Comparison of ENCODE assay signal across 10 mouse cellular contexts in the genomic region with DNA sequence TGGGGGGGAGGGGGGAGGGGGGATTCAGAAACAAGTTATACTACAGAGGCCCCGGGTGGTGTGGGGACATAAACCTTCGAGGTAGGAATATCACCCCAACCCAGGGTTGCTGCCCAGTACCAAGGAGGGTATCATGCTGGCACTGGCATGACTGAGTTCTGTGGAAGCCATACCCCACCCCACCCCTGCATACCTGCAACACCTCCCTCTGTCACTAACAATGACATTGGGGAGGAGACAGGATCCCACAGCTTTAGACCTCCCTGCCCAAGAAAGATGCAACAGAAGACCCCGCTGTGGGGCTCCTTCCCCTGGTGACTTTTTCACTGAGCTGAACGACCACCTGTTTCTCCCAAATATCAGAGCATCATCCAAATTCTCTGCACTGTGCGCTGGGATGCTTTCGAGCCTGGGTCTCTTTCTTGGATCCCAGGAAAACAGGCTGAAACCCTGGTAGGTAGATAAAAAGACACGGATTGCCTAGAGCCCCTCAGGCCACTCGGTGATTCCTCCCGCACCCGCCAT.
A peak's percentile ranks its signal among the peaks of the same experiment; 100 is the strongest.
DNase-seq lines count a peak whose midpoint lies in the region; ATAC-seq and TF ChIP-seq lines count a peak whose summit lies in the region.
"Had no signal": no experiment of that assay in that cellular context is flagged by ENCODE, and none has a peak within 500 bp of the region (broad histone marks: within the 10 kb centered on the region; RNA-seq: fewer than 3 reads in every experiment).

No protein-coding gene starts in this region.

- no peaks in the 10 kb centered on the region for H3K9me3 ChIP-seq in heart, postnatal 0 days (replicated peaks; ENCODE audit: control insufficient read depth, low read length)
- H3K9me3 ChIP-seq in embryonic facial prominence, embryonic 12.5 days = no peaks in the 10 kb centered on the region
- no peaks in the 10 kb centered on the region for H3K9me3 ChIP-seq in hindbrain, embryonic 15.5 days
- no peaks in the 10 kb centered on the region for H3K9me3 ChIP-seq in midbrain, embryonic 15.5 days

- TF ChIP-seq POLR2A in thymus, adult 2 months (IDR thresholded peaks at IDR 0.05; ENCODE audit: control insufficient read depth, extremely low read depth, insufficient read depth, low read length, poor library complexity) = no peak

- H3K27me3 ChIP-seq in heart, postnatal 0 days (ENCODE audit: control insufficient read depth, insufficient read depth, low read length) = no peaks in the 10 kb centered on the region
- no peaks in the 10 kb centered on the region for H3K27me3 ChIP-seq in embryonic facial prominence, embryonic 12.5 days
- no peaks in the 10 kb centered on the region for H3K27me3 ChIP-seq in hindbrain, embryonic 15.5 days
- no peaks in the 10 kb centered on the region for H3K27me3 ChIP-seq in midbrain, embryonic 15.5 days (replicated peaks)
- no peaks in the 10 kb centered on the region for H3K27me3 ChIP-seq in thymus, adult 2 months (ENCODE audit: control insufficient read depth, insufficient read depth, low read length)
- H3K27me3 ChIP-seq: CH12.LX had no signal

- peak overlapping the region; percentile 98 for H3K4me2 ChIP-seq in heart, postnatal 0 days (ENCODE audit: low read depth, low read length)
- H3K4me2 ChIP-seq in embryonic facial prominence, embryonic 12.5 days (replicated peaks) = peak overlapping the region; percentile 52
- peak overlapping the region; percentile 75 for H3K4me2 ChIP-seq in hindbrain, embryonic 15.5 days
- H3K4me2 ChIP-seq in midbrain, embryonic 15.5 days = peak overlapping the region; percentile 65

- peak overlapping the region; percentile 63; the same call in 1 of the 2 replicates for H3K9ac ChIP-seq in heart, postnatal 0 days (replicated peaks; ENCODE audit: low read depth, low read length)
- H3K9ac ChIP-seq in embryonic facial prominence, embryonic 12.5 days = peak overlapping the region; percentile 60
- peak overlapping the region; percentile 48 for H3K9ac ChIP-seq in hindbrain, embryonic 15.5 days
- peak overlapping the region; percentile 41 for H3K9ac ChIP-seq in midbrain, embryonic 15.5 days

- TF ChIP-seq EP300 in heart, postnatal 0 days (IDR thresholded peaks at IDR 0.05; ENCODE audit: low read depth) = no peak

- H3K4me3 ChIP-seq in heart, postnatal 0 days (ENCODE audit: low read depth, low read length) = peak overlapping the region; percentile 52
- no peak overlapping the region for H3K4me3 ChIP-seq in embryonic facial prominence, embryonic 12.5 days
- H3K4me3 ChIP-seq in hindbrain, embryonic 15.5 days = peak overlapping the region; percentile 30
- H3K4me3 ChIP-seq in midbrain, embryonic 15.5 days = peak overlapping the region; percentile 34
- no peak overlapping the region for H3K4me3 ChIP-seq in thymus, adult 2 months (ENCODE audit: control insufficient read depth, insufficient read depth, low read length)
- no peak overlapping the region for H3K4me3 ChIP-seq in gastrocnemius, adult 2 months

- H3K36me3 ChIP-seq in heart, postnatal 0 days (replicated peaks; ENCODE audit: control insufficient read depth, insufficient read depth, low read length) = no peaks in the 10 kb centered on the region
- no peaks in the 10 kb centered on the region for H3K36me3 ChIP-seq in embryonic facial prominence, embryonic 12.5 days
- no peaks in the 10 kb centered on the region for H3K36me3 ChIP-seq in hindbrain, embryonic 15.5 days
- H3K36me3 ChIP-seq in midbrain, embryonic 15.5 days (replicated peaks) = no peaks in the 10 kb centered on the region
- H3K36me3 ChIP-seq in thymus, adult 2 months (ENCODE audit: control insufficient read depth, insufficient read depth, low read length) = no peaks in the 10 kb centered on the region

- H3K27ac ChIP-seq in heart, postnatal 0 days (ENCODE audit: low read depth) = no peak overlapping the region
- H3K27ac ChIP-seq in embryonic facial prominence, embryonic 12.5 days = peak overlapping the region; percentile 97
- H3K27ac ChIP-seq in hindbrain, embryonic 15.5 days (replicated peaks) = peak overlapping the region; percentile 93
- H3K27ac ChIP-seq in midbrain, embryonic 15.5 days = peak overlapping the region; percentile 97
- no peak overlapping the region for H3K27ac ChIP-seq in thymus, adult 2 months (ENCODE audit: control insufficient read depth, insufficient read depth, low read length)
- no peak overlapping the region for H3K27ac ChIP-seq in gastrocnemius, adult 2 months

- WGBS in heart, postnatal 0 days = 26% methylated on average over 10 of the region's 10 CpGs
- WGBS in embryonic facial prominence, embryonic 12.5 days = 18% methylated on average over 10 of the region's 10 CpGs
- WGBS in hindbrain, embryonic 15.5 days = 15% methylated on average over 10 of the region's 10 CpGs
- 12% methylated on average over 10 of the region's 10 CpGs for WGBS in midbrain, embryonic 15.5 days
- 53% methylated on average over 10 of the region's 10 CpGs for WGBS in thymus, adult 2 months

- H3K4me1 ChIP-seq in heart, postnatal 0 days (ENCODE audit: control insufficient read depth, insufficient read depth) = 0 out of 2 replicates have a peak, but pooled peaks cover 18% of the 10 kb centered on the region
- peaks cover 58% of the 10 kb centered on the region for H3K4me1 ChIP-seq in embryonic facial prominence, embryonic 12.5 days
- peaks cover 48% of the 10 kb centered on the region for H3K4me1 ChIP-seq in hindbrain, embryonic 15.5 days (replicated peaks)
- peaks cover 43% of the 10 kb centered on the region for H3K4me1 ChIP-seq in midbrain, embryonic 15.5 days
- peaks cover 12% of the 10 kb centered on the region for H3K4me1 ChIP-seq in thymus, adult 2 months (replicated peaks; ENCODE audit: control insufficient read depth, insufficient read depth, low read length)

- no peak for TF ChIP-seq CTCF in heart, postnatal 0 days (IDR thresholded peaks at IDR 0.05; ENCODE audit: low read depth)
- no peak for TF ChIP-seq CTCF in thymus, adult 2 months (IDR thresholded peaks at IDR 0.05; ENCODE audit: borderline replicate concordance, control insufficient read depth, extremely low read depth, insufficient read depth, low read length, poor library complexity)
- no peak for TF ChIP-seq CTCF in gastrocnemius, adult 2 months (IDR thresholded peaks at IDR 0.05)

- no peak for DNase-seq in heart, postnatal 0 days (ENCODE audit: low spot score)
- DNase-seq in heart, adult 18-20 months = no peak
- no peak for DNase-seq in thymus, adult 2 months
- no peak for DNase-seq in frontal cortex, adult 2 months (ENCODE audit: extremely low spot score in 1 of 2, low spot score in 1 of 2)
- DNase-seq in gastrocnemius, adult 2 months = no peak
- DNase-seq: kidney, postnatal 14 days had no signal

- ATAC-seq in heart, postnatal 0 days (ENCODE audit: insufficient read depth, low read depth) = no peak
- ATAC-seq in embryonic facial prominence, embryonic 12.5 days (ENCODE audit: insufficient number of reproducible peaks, insufficient read depth, low FRiP score, low TSS enrichment) = no peak
- ATAC-seq in hindbrain, embryonic 15.5 days (ENCODE audit: low FRiP score, low read depth) = no peak
- peak; percentile 0; the same call in 1 of the 2 replicates for ATAC-seq in midbrain, embryonic 15.5 days (replicated peaks)

- intact Hi-C loops in gastrocnemius, adult 2 months (cut with DNase I) = no loop called here

Comparison
In these comparisons a context has a peak if more than half of its experiments do, and no peak if none do; other contexts are left out.
1. H3K27ac ChIP-seq: peak in embryonic facial prominence, embryonic 12.5 days (single experiment), hindbrain, embryonic 15.5 days (single experiment) and midbrain, embryonic 15.5 days (single experiment); none in heart, postnatal 0 days (single experiment), thymus, adult 2 months (single experiment) and gastrocnemius, adult 2 months (single experiment).
2. H3K4me3 ChIP-seq: peak in heart, postnatal 0 days (single experiment), hindbrain, embryonic 15.5 days (single experiment) and midbrain, embryonic 15.5 days (single experiment); none in embryonic facial prominence, embryonic 12.5 days (single experiment), thymus, adult 2 months (single experiment) and gastrocnemius, adult 2 months (single experiment).
3. Peak in every context shown above with its lines, with median percentiles within 50 percentile points of each other: H3K4me2 ChIP-seq and H3K9ac ChIP-seq.